Mouse (Mus musculus): ENCODE data around the gene Slc39a2. TPM values are rescaled to one million over a fixed set of nuclear protein-coding genes. Genes with fewer than 3 reads are reported as not detected.

Gene Slc39a2
- total RNA-seq, 2 experiments from 2014 or later = 4.8 to 6.6 TPM

DNA sequence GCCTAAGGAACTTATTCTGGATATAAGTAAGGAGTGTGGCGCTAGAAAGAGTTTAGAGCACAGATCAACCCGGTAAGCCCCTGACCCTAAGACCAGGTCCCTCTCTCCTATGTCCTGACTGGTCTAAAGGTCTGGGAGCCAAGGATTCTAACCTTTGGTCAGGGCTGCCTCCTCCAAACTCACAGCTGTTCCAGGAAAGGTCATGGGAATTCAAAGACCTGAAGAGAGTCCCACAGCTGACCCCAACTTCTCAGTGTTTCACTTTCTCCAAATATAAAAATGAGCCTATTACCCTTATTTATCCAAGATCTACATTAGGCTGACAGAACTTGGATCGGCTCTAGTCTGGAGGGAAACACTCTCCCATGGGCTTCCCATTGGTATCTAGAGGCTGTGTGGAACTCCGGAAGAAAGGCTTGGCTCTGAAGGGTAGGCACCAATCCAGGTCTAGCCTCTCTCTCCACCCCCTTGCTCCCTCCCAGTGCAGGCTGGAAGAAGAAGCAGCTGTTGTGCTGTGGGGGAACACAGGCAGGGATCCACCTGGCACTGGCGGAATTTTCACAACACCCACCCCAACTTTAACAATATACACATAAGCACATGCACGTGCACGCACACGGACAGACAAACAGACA, 36.7 kb downstream of the Slc39a2 start:
- DNase-seq (ENCODE audit: extremely low spot score in 1 of 2, low spot score in 1 of 2) = peak in 1 of 2 experiments; percentile 23

DNA sequence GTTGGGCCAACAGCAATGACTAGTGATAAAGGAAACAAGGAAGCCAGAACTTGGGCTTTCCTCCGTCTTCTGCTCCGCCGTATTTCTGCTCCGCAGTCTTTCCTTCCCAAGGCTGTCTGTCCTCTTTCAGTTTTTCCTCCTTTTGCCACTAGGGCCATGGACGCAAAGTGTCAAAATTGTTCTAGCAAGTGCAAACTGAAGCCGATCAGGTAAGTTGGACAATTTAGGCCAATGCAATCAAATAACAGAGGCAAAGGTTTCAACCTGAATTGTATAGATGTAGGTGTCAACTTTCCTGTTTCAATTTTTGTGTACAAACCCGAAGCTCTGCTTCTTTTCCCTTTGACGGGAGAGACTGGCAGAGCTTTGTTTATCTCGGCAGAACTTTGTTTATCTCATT, 37.3 kb downstream of the Slc39a2 start:
- no peak for DNase-seq (ENCODE audit: extremely low spot score in 1 of 2, low spot score in 1 of 2)

DNA sequence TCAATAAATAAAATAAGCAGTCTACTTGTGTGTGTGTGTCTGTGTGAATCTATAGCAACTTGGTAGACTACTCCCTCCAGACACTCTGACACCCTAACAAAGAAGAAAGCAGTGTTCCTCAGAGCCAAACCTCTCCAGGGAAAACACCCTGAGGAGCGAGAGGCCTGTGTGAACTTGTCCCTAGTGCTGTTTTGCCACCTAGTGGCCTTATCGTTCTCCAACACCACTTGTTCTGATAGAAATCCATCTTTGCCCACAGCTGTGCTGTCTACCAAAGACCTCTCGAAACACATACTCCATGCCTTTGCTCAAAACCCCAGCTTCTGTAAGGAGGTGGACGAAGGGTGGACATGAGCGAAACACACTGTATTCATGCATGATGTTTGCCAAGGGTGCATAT, 38.1 kb downstream of the Slc39a2 start:
- peak in 1 of 2 experiments; percentile 41 for DNase-seq (ENCODE audit: extremely low spot score in 1 of 2, low spot score in 1 of 2)

DNA sequence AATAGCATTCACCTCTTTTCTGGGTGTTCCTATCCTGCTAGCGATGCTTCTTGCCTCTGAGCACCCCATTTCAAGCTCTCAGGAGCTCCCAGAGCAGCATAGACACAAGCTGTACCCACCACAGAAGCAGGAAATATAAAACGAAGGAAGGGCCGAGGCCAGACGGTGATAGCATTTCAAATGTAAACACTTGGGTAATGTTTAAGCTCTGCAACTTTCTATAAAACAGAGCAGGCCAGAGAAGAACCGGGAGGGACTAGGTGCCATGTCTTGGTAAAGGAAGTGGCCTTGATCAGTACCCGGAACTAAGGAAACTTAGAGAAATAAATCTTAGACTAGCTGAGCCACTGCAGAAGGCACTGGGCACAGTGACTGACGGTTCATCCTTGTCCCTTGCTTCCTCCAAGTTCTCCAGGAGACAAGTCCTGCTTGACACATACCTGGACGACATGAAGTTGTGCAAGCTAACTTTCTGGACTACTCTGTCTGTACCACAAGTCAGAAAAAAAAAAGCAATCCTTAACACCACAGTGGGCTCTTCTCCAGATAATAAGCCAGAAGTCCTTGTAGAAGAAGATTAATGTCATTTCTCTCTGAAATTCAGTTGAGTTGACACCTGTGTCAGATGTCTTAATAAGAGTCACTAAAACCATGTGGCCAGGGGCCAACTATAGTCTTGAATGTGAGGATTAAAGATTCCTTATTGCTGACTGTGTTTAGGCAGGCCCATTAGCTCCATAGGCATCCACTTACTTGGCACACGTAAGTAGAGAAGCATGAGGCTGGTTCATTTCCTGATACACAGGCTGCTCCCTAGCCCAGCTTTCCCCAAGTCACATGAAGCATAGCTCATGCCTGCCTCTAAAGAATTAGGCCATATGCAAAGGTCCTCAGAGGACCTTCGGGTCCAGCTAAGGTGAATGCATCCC, 39.7 kb downstream of the Slc39a2 start:
- no peak for DNase-seq (ENCODE audit: extremely low spot score in 1 of 2, low spot score in 1 of 2)

DNA sequence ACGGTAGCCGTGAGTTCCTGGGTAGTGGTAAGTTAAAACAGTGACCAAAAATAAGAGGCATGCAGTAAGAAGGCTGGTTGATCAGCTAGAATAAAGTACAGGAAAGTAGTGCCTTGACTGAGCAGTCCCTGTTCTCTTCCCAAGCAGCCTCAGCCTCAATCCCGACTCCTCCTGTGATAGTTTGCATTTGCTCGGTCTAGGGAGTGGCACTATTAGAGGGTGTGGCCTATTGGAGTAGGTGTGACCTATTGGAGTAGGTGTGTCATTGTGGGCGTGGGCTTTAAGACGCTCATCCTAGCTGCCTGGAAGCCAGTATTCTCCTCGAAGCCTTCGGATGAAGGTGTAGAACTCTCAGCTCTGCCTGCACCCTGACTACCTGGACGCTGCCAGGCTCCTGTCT, 46.3 kb downstream of the Slc39a2 start:
- no peak for DNase-seq (ENCODE audit: extremely low spot score in 1 of 2, low spot score in 1 of 2)

DNA sequence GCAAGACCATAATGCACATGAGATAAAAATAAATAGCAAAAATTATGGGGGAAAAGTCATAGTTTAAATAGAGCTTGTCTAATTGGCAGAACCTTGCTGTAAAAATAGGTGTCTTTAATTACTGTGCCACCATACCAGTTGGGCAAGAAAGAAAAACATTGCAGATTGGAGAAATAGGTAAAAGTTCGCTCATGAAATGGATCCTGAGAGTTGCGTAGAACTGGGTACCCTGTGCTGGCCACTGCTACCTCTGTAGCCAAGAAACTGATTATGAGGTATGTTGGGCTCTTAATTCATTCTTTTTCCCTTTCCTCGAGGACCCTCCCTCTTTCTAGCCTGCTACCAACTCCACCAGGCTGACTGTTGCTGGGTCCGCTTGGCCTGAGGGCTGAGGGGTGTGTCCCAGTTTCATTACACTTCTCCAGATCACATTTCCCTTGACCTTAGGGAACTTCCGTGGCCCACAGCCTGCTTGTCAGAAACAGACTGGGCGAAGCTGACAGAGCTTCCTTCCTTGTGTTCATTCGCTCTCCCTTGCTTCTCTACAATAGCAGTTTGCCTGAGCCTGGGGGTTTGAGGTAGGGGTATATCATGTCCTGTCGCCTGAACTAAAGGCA, 48.4 kb downstream of the Slc39a2 start:
- no peak for DNase-seq (ENCODE audit: extremely low spot score in 1 of 2, low spot score in 1 of 2)

DNA sequence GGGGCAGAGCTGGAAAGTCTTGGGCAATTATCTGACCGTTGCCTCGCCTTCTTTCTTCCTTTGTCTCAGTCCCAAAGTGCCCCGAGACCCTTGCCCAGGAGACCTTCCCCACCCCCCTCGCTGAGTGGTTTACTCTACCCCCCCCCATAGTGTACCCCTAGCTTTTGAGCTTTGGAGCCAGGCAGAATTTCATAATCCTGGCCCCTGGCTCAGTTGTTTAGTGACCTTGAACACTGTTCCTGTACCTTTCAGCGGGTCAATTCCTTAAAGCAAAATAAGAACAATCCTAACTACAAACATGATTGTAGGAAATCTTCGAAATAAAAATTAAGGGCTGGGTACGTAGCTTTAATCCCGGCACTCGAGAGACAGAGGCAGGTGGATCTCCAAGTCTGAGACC, 48.9 kb downstream of the Slc39a2 start:
- no peak for DNase-seq (ENCODE audit: extremely low spot score in 1 of 2, low spot score in 1 of 2)

DNA sequence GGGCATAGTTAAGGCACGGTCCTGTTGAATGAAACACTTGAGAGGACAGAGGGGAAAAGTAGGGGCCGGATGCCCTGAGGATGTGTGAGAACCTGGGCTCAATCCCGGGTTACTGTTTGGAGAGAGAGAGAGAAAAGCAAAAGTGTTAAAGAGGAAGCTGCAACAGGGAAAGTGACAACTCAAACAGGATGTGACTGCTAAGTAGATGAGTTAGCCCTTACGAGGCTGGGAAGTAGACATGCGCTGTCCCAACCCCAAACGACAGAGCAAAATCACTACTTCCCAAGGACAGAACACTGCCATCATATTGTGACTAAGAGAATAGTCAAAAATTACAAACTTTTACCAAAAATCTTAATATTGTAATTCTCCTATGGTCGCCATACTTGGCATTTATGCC, 49.5 kb downstream of the Slc39a2 start:
- DNase-seq (ENCODE audit: extremely low spot score in 1 of 2, low spot score in 1 of 2) = no peak

DNA sequence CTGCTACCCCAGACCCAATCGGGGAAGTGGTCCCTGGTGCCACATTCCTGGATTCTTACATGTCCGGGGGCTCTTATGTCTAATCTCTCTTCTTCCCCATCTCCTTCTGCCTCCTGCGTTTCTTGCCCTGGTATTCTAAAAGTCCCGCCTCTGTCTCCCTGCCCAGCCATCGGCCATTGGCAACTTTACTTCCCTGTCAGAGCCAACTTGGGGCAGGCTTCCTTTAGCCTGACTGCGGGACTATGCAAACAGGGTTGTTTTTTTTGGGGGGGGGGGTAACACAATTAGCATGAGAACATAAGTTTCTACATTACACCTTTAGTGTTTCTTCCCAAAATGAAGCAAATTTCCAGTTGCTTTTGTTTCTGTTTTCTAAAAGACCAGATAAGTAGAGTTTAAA, 50.6 kb downstream of the Slc39a2 start:
- no peak for DNase-seq (ENCODE audit: extremely low spot score in 1 of 2, low spot score in 1 of 2)

Other genes with a start within 250 kb of the Slc39a2 start
- not detected for gene Gm17079, start 197.4 kb upstream of the Slc39a2 start, total RNA-seq (2021)
- gene Gm5800, start 175.7 kb upstream of the Slc39a2 start, total RNA-seq (2021) = not detected
- not detected for gene Ang4, start 119.3 kb upstream of the Slc39a2 start, total RNA-seq (2021)
- gene AY358078, start 92.8 kb upstream of the Slc39a2 start, total RNA-seq (2021) = not detected
- not detected for gene Ear6, start 39.2 kb upstream of the Slc39a2 start, total RNA-seq (2021)
- gene Mettl17, start 8.0 kb upstream of the Slc39a2 start, total RNA-seq (2021) = 10 to 100 TPM; 25.2 to 38.9 TPM
- gene Ndrg2, start 21.3 kb downstream of the Slc39a2 start, total RNA-seq (2021) = 100 to 1,000 TPM; 823 to 845 TPM
- gene Tppp2, start 25.5 kb downstream of the Slc39a2 start, total RNA-seq (2021) = not detected
- not detected for gene Rnase13, start 29.9 kb downstream of the Slc39a2 start, total RNA-seq (2021)
- gene Arhgef40, start 91.8 kb downstream of the Slc39a2 start, total RNA-seq (2021) = 10 to 100 TPM; 27.1 to 40.5 TPM
- 1 to 10 TPM in 1 of 2 experiments, under 1 TPM in 1; 0.54 to 1.8 TPM for gene Tmem253, start 122.8 kb downstream of the Slc39a2 start, total RNA-seq (2021)
- 10 to 100 TPM; 36.0 to 39.0 TPM for gene Zfp219, start 127.8 kb downstream of the Slc39a2 start, total RNA-seq (2021)
- gene Olfr221, start 149.6 kb downstream of the Slc39a2 start, total RNA-seq (2021) = not detected
- gene Hnrnpc, start 211.1 kb downstream of the Slc39a2 start, total RNA-seq (2021) = 100 to 1,000 TPM; 253 to 273 TPM
- 1 to 10 TPM in 1 of 2 experiments, under 1 TPM in 1; 0.84 to 1.9 TPM for gene Rpgrip1, start 217.8 kb downstream of the Slc39a2 start, total RNA-seq (2021)